Mouse (Mus musculus): ENCODE results near the gene Gm13030. TPM values are rescaled to one million over a fixed set of nuclear protein-coding genes. Genes with fewer than 3 reads are reported as not detected.
"Not testable (repeated sequence)": the region's sequence is repeated elsewhere in the genome, so short reads cannot be mapped to it uniquely, and the experiment has no call there.

Gene Gm13030
- polyA plus RNA-seq, 1 experiment from 2014 or later, result not detected

GRCm38 (mm10) chr4:138889165-138889564 is 15.4 kb upstream of the Gm13030 start:
- H3K27me3 ChIP-seq (replicated peaks), result no peaks in the 10 kb centered on the region
- WGBS (ENCODE audit: insufficient replicate concordance), result 57% methylated on average over 7 of the region's 7 CpGs
- H3K27ac ChIP-seq, result no peak overlapping the region
- no peak overlapping the region for H3K9ac ChIP-seq
- no peak for ATAC-seq
- H3K36me3 ChIP-seq, result peaks cover 11% of the 10 kb centered on the region
- no peak overlapping the region for H3K4me2 ChIP-seq
- no peak overlapping the region for H3K4me3 ChIP-seq
- H3K4me1 ChIP-seq, result no peaks in the 10 kb centered on the region
- no peaks in the 10 kb centered on the region for H3K9me3 ChIP-seq (replicated peaks)

- Histone ChIP-seq H3K4me3 (no peak overlapping the region), H3K4me1 (no peaks in the 10 kb centered on the region), H3K36me3 (no peaks in the 10 kb centered on the region), H3K4me2 (no peak overlapping the region), H3K9ac (no peak overlapping the region), H3K9me3 (replicated peaks) (no peaks in the 10 kb centered on the region), H3K27me3 (replicated peaks) (peaks cover 37% of the 10 kb centered on the region), H3K27ac (no peak overlapping the region)
- WGBS (ENCODE audit: insufficient replicate concordance), result 5% methylated on average over 6 of the region's 6 CpGs
- ATAC-seq, result no peak
These were observed 10.5 kb upstream of the Gm13030 start for GRCm38 (mm10) chr4:138884261-138884660.

GRCm38 (mm10) chr4:138882179-138882578 is 8.4 kb upstream of the Gm13030 start:
- no peak overlapping the region for H3K27ac ChIP-seq
- peaks cover 40% of the 10 kb centered on the region for H3K27me3 ChIP-seq (replicated peaks)
- no peaks in the 10 kb centered on the region for H3K4me1 ChIP-seq
- peak overlapping the region; percentile 23; the same call in 1 of the 2 replicates for H3K4me2 ChIP-seq
- ATAC-seq, result no peak
- H3K4me3 ChIP-seq, result no peak overlapping the region
- H3K9ac ChIP-seq, result no peak overlapping the region
- no peaks in the 10 kb centered on the region for H3K9me3 ChIP-seq (replicated peaks)
- 12% methylated on average over 16 of the region's 16 CpGs for WGBS (ENCODE audit: insufficient replicate concordance)
- H3K36me3 ChIP-seq, result no peaks in the 10 kb centered on the region

DNA sequence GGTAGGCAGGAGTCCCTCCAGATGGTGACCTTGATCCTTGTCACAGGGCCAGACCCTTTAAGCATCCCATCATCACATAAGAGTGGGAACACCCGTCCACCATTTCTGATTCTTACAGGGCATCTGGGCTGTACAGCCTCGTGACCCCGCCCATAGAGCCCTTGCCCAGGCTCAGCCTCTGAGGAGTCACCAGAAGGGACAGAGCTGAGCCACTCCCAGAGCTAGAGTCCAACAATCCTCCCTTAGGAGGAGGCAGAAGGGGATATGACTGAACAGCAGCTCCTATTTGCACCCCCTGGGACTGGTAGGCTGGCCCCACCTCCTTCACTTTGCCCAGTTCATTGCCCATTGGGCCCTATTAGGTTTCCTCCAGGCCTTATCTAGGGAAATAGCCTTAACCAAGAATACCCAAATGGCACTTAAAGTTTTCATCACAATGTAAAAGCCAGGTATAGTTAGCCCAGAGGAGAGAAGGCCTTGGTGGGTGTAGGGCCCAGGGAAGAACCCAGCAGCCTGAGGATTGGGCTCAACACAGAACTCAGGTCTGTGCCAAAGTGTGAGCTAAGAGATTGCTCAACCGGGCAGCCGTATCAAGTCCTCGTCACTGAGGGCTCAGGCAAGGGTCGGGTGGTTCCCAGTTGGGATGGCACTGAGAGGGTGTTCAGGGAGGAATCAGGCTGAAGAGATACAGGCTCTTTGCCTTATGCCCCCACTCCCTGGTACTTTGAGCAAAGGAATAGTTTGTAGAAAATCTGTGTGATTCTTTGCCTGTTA is 7.2 kb upstream of the Gm13030 start:
- no peak for ATAC-seq
- H3K4me3 ChIP-seq, result no peak overlapping the region
- H3K36me3 ChIP-seq, result no peaks in the 10 kb centered on the region
- 56% methylated on average over 7 of the region's 7 CpGs for WGBS (ENCODE audit: insufficient replicate concordance)
- no peak overlapping the region for H3K9ac ChIP-seq
- no peaks in the 10 kb centered on the region for H3K9me3 ChIP-seq (replicated peaks)
- H3K27ac ChIP-seq, result no peak overlapping the region
- H3K4me2 ChIP-seq, result no peak overlapping the region
- H3K27me3 ChIP-seq (replicated peaks), result peaks cover 40% of the 10 kb centered on the region
- no peaks in the 10 kb centered on the region for H3K4me1 ChIP-seq

DNA sequence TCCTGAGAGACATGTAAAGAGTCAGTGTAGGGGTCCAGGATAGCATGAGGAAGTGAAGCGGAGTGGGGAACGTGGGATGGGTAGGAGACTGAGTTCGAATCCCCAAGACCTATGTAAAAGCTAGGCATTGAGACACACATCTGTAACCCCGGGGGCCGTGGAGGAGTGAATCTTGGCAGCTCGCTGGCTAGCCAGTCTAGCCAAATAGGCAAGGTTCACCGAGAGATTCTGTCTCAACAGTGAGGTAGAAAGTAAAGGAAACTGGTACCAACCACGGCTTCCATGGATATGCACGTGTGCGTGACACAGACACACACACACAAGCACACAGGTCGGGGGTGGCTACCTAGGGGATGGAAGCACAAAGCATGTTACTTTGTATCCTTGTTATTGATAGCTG is 6.0 kb upstream of the Gm13030 start:
- Histone ChIP-seq H3K4me1 (no peaks in the 10 kb centered on the region), H3K4me2 (no peak overlapping the region), H3K4me3 (no peak overlapping the region), H3K27ac (no peak overlapping the region), H3K36me3 (no peaks in the 10 kb centered on the region), H3K9ac (no peak overlapping the region), H3K9me3 (replicated peaks) (no peaks in the 10 kb centered on the region), H3K27me3 (replicated peaks) (peaks cover 40% of the 10 kb centered on the region)
- ATAC-seq, result no peak
- 68% methylated on average over 11 of the region's 11 CpGs for WGBS (ENCODE audit: insufficient replicate concordance)

- 41% methylated on average over 8 of the region's 8 CpGs for WGBS (ENCODE audit: insufficient replicate concordance)
- ATAC-seq, result no peak
These were observed 5.0 kb upstream of the Gm13030 start for GRCm38 (mm10) chr4:138878783-138879182.

GRCm38 (mm10) chr4:138877731-138878130 is 4.0 kb upstream of the Gm13030 start, which contains the start of gene Pla2g2e:
Gene Pla2g2e, plus strand, starts transcription at chr4:138877942.
- no peak within 1 kb of the TSS for H3K4me3 ChIP-seq
- H3K9me3 ChIP-seq (replicated peaks), result no peaks in the 10 kb centered on the region
- no peak for ATAC-seq
- no peak within 1 kb of the TSS for H3K9ac ChIP-seq
- H3K36me3 ChIP-seq, result no peaks in the 10 kb centered on the region
- H3K27me3 ChIP-seq (replicated peaks), result peaks cover 37% of the 10 kb centered on the region
- no peak within 1 kb of the TSS for H3K27ac ChIP-seq
- no peak within 1 kb of the TSS for H3K4me2 ChIP-seq
- 70% methylated on average over 4 of the region's 4 CpGs for WGBS (ENCODE audit: insufficient replicate concordance)
- H3K4me1 ChIP-seq, result no peaks in the 10 kb centered on the region

More at GRCm38 (mm10) chr4:138878783-138879182, 5.0 kb upstream of the Gm13030 start:
- Histone ChIP-seq H3K27ac (no peak overlapping the region), H3K4me3 (no peak overlapping the region), H3K36me3 (no peaks in the 10 kb centered on the region), H3K4me2 (no peak overlapping the region), H3K4me1 (no peaks in the 10 kb centered on the region), H3K27me3 (replicated peaks) (peaks cover 40% of the 10 kb centered on the region), H3K9ac (no peak overlapping the region), H3K9me3 (replicated peaks) (no peaks in the 10 kb centered on the region)

GRCm38 (mm10) chr4:138875986-138876385 is 2.2 kb upstream of the Gm13030 start:
- Histone ChIP-seq H3K9me3 (replicated peaks) (no peaks in the 10 kb centered on the region), H3K4me2 (no peak overlapping the region), H3K27me3 (replicated peaks) (peaks cover 19% of the 10 kb centered on the region; the same call in 1 of the 2 replicates), H3K9ac (no peak overlapping the region), H3K4me1 (no peaks in the 10 kb centered on the region), H3K27ac (no peak overlapping the region), H3K36me3 (no peaks in the 10 kb centered on the region), H3K4me3 (no peak overlapping the region)
- ATAC-seq, result no peak
- 76% methylated on average over 2 of the region's 2 CpGs for WGBS (ENCODE audit: insufficient replicate concordance)

- WGBS (ENCODE audit: insufficient replicate concordance), result 80% methylated on average over 2 of the region's 2 CpGs
- not testable (repeated sequence) for ATAC-seq; H3K4me3 ChIP-seq; H3K9ac ChIP-seq; H3K4me1 ChIP-seq; H3K9me3 ChIP-seq (replicated peaks); H3K4me2 ChIP-seq; H3K36me3 ChIP-seq; H3K27ac ChIP-seq
- H3K27me3 ChIP-seq (replicated peaks), result peaks cover 13% of the 10 kb centered on the region; the same call in 1 of the 2 replicates
These were observed 1.5 kb upstream of the Gm13030 start for GRCm38 (mm10) chr4:138875275-138875674.

DNA sequence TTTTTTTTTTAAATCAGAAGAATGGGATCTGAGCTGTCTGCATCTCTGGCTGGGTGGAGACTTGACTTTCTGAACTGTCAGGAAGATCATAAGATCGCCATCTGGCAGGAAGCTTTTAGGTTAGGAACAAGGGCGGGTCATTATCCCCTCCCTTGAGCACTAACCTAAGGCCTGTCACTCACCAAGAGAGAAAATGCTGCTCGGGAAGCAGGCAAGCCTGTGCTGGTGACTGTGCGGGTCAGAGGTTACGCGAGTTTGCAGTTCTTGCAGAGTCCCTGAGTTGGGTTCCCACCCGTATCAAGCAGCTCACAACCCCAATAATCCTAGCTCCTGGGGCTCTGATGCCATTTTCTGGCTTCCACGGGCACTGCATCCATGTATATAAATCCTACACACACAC is 5.1 kb downstream of the Gm13030 start:
- WGBS (ENCODE audit: insufficient replicate concordance), result 52% methylated on average over 8 of the region's 8 CpGs
- H3K4me1 ChIP-seq, result no peaks in the 10 kb centered on the region
- H3K9me3 ChIP-seq (replicated peaks), result no peaks in the 10 kb centered on the region
- ATAC-seq, result no peak
- peaks cover 8% of the 10 kb centered on the region; the same call in 1 of the 2 replicates for H3K27me3 ChIP-seq (replicated peaks)
- H3K27ac ChIP-seq, result no peak overlapping the region
- H3K36me3 ChIP-seq, result no peaks in the 10 kb centered on the region
- no peak overlapping the region for H3K9ac ChIP-seq
- H3K4me3 ChIP-seq, result no peak overlapping the region
- H3K4me2 ChIP-seq, result no peak overlapping the region

DNA sequence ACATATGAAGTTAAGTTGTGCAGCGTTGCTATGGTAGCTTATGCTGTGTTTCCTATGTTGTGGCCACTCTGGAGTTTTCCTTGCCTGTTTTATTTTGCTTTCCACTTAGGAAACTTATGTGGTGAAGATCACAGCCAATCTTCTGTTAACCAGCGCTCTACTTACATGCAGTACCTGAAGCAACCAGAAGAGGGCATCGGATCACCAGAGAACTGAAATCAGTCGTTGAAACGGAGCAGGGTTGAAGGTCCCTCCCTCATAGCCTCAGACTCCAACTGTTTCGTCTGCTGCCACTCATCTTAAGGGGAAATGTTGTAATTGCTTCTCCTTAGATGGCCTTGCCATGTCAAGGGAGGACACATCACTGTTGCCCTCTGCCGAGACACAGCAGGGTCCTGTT is 7.4 kb downstream of the Gm13030 start:
- Histone ChIP-seq H3K9me3 (replicated peaks) (no peaks in the 10 kb centered on the region), H3K9ac (no peak overlapping the region), H3K36me3 (no peaks in the 10 kb centered on the region), H3K4me1 (no peaks in the 10 kb centered on the region), H3K27ac (no peak overlapping the region), H3K4me2 (no peak overlapping the region), H3K27me3 (replicated peaks) (peaks cover 8% of the 10 kb centered on the region; the same call in 1 of the 2 replicates), H3K4me3 (no peak overlapping the region)
- 10% methylated on average over 7 of the region's 7 CpGs for WGBS (ENCODE audit: insufficient replicate concordance)
- ATAC-seq, result no peak

DNA sequence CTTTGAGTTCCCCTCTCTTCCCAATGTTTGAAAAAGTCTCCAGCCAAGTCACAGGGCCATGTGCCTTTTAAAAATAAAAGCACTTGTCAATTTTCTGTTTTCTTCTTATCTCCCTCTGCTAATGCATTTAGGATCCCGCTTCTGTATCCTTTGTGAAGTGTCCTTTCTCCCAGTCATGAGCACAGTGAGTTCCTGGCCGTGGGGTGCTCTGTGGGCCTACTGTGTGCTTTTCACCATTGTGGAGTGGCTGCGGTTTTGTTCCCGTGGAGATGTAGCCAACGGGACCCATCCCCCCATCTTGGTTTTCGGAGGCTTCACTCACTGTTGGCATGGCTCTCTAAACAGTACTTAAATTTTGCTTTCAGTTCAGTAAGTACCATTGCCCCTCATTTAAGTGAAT is 7.8 kb downstream of the Gm13030 start:
- Histone ChIP-seq H3K4me2 (no peak overlapping the region), H3K9me3 (replicated peaks) (no peaks in the 10 kb centered on the region), H3K27me3 (replicated peaks) (peaks cover 8% of the 10 kb centered on the region; the same call in 1 of the 2 replicates), H3K4me3 (no peak overlapping the region), H3K9ac (no peak overlapping the region), H3K4me1 (no peaks in the 10 kb centered on the region), H3K36me3 (no peaks in the 10 kb centered on the region), H3K27ac (no peak overlapping the region)
- 49% methylated on average over 6 of the region's 6 CpGs for WGBS (ENCODE audit: insufficient replicate concordance)
- ATAC-seq, result no peak
